Mouse (Mus musculus) C2C12 (cell line): ENCODE data around the gene Ccdc22.

Experiments
- CEBPB ChIP-seq: IDR thresholded peaks from one replicate; pipeline ENCODE4 v1.6.1; 2011; ENCODE audit warnings: low read depth, mild to moderate bottlenecking, control low read depth, moderate library complexity
- CTCF ChIP-seq: IDR thresholded peaks from one replicate; pipeline ENCODE4 v1.5.1; 2011; ENCODE audit not compliant: control insufficient read depth, insufficient read depth, insufficient read length
- MAX ChIP-seq: IDR thresholded peaks from one replicate; pipeline ENCODE4 v1.6.1; 2011; ENCODE audit warnings: mild to moderate bottlenecking, control low read depth
- MYOD1 ChIP-seq: IDR thresholded peaks from one replicate; pipeline ENCODE4 v1.6.1; 2011; ENCODE audit warnings: low read depth; ENCODE audit not compliant: control insufficient read depth, insufficient read length
- MYOG ChIP-seq: IDR thresholded peaks from one replicate; pipeline ENCODE4 v1.6.1; 2011; ENCODE audit not compliant: control insufficient read depth, insufficient read length; ENCODE audit errors: extremely low read depth
- USF1 ChIP-seq: IDR thresholded peaks from one replicate; pipeline ENCODE4 v1.6.1; 2011; ENCODE audit warnings: low read depth, mild to moderate bottlenecking, control low read depth, moderate library complexity

GRCm38 (mm10) chrX:7553474-7553873, 51.8 kb downstream of the Ccdc22 start:
- TF ChIP-seq CTCF (no peak), CEBPB (no peak), USF1 (no peak), MAX (no peak), MYOD1 (no peak), MYOG (no peak)
